Mouse (Mus musculus) liver, adult 2 months (tissue): ENCODE results near the gene Veph1. TPM values are rescaled to one million over a fixed set of nuclear protein-coding genes. Genes with fewer than 3 reads are reported as not detected.
A peak's percentile ranks its signal among the peaks of the same experiment; 100 is the strongest.

Experiments used
- DNase-seq: peaks from one replicate; pipeline ENCODE4 v3.0.0-alpha.2; 2011; ENCODE audit warnings: low read depth, low spot score; ENCODE audit errors: extremely low read depth
- H3K27ac ChIP-seq: fragments of 200-500 bp; replicated peaks from 2 replicates; pipeline ENCODE4 v1.5.1; 2012; ENCODE audit warnings: low read depth, mild to moderate bottlenecking, control low read depth, inconsistent platforms, low read length; ENCODE audit not compliant: insufficient read depth
- H3K27me3 ChIP-seq: fragments of 200-500 bp; 2 replicates; pipeline ENCODE4 v1.6.1; 2012; ENCODE audit warnings: mild to moderate bottlenecking, moderate library complexity, low read length, inconsistent platforms; ENCODE audit not compliant: control insufficient read depth, insufficient read depth
- H3K36me3 ChIP-seq: fragments of 200-500 bp; 2 replicates; pipeline ENCODE4 v1.6.1; 2012; ENCODE audit warnings: low read length, inconsistent platforms; ENCODE audit not compliant: control insufficient read depth, insufficient read depth
- H3K4me1 ChIP-seq: fragments of 200-500 bp; 2 replicates; pipeline ENCODE4 v1.6.1; 2011; ENCODE audit warnings: low read length; ENCODE audit not compliant: control insufficient read depth, insufficient read depth
- H3K4me3 ChIP-seq: fragments of 200-500 bp; 2 replicates; pipeline ENCODE4 v1.5.1; 2011; ENCODE audit warnings: low read depth, mild to moderate bottlenecking, control low read depth, low read length, moderate library complexity; ENCODE audit not compliant: insufficient read depth
- H3K79me2 ChIP-seq: fragments of 200-500 bp; 2 replicates; pipeline ENCODE4 v1.6.1; 2012; ENCODE audit warnings: inconsistent platforms, mild to moderate bottlenecking, low read length, moderate library complexity; ENCODE audit not compliant: control insufficient read depth, insufficient read depth
- H3K9ac ChIP-seq: fragments of 200-500 bp; 2 replicates; pipeline ENCODE4 v1.6.1; 2012; ENCODE audit warnings: low read depth, mild to moderate bottlenecking, control low read depth, inconsistent platforms, low read length
- CTCF ChIP-seq: fragments of 200-500 bp; IDR thresholded peaks from 2 replicates; pipeline ENCODE4 v1.5.1; 2011; ENCODE audit warnings: low read depth, low read length, control low read depth
- POLR2A ChIP-seq: fragments of 200-500 bp; IDR thresholded peaks from 2 replicates; pipeline ENCODE4 v1.6.1; 2011; ENCODE audit warnings: low read length, control low read depth; ENCODE audit not compliant: insufficient read depth; ENCODE audit errors: extremely low read depth
- WGBS: fragments of 180-500 bp; shearing (Covaris S2); methylation state at CpG from one replicate; pipeline ENCODE4 v1.1.7; 2018; 5-methylcytosine and 5-hydroxymethylcytosine counted together
- polyA plus RNA-seq: library from polyadenylated mRNA; depleted of rRNA; stranded (reverse); fragments of >200 nt; gene quantifications from 2 replicates; pipeline ENCODE4 v1.2.3, GENCODE M21; 2012
- total RNA-seq: library from RNA; depleted of rRNA; stranded (reverse); fragments of >200 nt; gene quantifications from 2 replicates; pipeline ENCODE4 v1.2.3, GENCODE M21; 2014

Gene Veph1
- total and polyA plus RNA-seq, 2 experiments = 0.10 to 0.28 TPM

DNA sequence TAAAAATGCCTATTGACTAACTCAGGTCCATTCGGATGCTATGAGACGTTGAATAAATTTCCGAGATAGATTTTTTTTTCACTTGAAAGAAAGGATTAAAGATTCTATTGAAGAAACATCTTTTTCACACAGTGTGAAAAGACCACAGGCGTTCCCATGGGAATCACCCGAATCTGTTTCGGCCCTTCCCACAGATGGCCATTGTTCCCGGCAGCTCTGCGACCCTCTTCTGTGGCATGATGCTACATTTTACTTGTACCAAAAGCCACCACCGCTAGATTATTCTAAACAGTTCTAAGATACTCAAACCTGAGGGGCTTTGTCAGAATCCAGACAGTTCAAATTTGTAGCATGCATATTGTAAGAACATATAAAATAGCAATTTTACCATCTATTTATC lies 1.4 kb downstream of the Veph1 start:
- TF ChIP-seq CTCF = no peak
- TF ChIP-seq POLR2A = no peak
- no peaks in the 10 kb centered on the region for H3K79me2 ChIP-seq
- no peak overlapping the region for H3K27ac ChIP-seq
- no peak overlapping the region for H3K4me3 ChIP-seq
- WGBS = 93% methylated on average over 9 of the region's 9 CpGs
- no peak overlapping the region for H3K9ac ChIP-seq
- H3K27me3 ChIP-seq = no peaks in the 10 kb centered on the region
- H3K4me1 ChIP-seq = no peaks in the 10 kb centered on the region; the same call in 1 of the 2 replicates
- no peak for DNase-seq
- H3K36me3 ChIP-seq = no peaks in the 10 kb centered on the region

DNA sequence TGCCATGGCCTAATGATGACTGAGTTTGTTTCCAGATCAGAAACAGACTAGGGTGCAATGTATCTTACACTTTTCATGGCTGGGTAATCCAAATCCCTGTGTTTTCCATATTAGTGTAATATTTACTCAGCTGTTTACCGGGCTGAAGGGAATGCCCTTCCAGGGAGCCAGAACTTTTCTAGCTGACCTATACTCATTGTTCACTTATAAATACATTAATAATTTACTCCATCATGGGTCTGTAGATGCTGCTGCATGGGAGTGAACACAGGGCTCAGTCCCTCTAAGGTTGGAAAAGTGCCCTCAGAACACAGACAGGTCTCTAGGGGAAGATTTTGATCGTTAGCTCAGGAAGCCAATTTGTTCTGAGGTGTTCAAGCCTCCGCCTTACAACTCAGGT lies 1.9 kb downstream of the Veph1 start:
- DNase-seq = no peak
- no peak overlapping the region for H3K27ac ChIP-seq
- H3K9ac ChIP-seq = no peak overlapping the region
- TF ChIP-seq CTCF (no peak), POLR2A (no peak)
- H3K4me3 ChIP-seq = no peak overlapping the region
- H3K79me2 ChIP-seq = no peaks in the 10 kb centered on the region
- 91% methylated on average over 3 of the region's 3 CpGs for WGBS
- H3K36me3 ChIP-seq = no peaks in the 10 kb centered on the region
- no peaks in the 10 kb centered on the region; the same call in 1 of the 2 replicates for H3K4me1 ChIP-seq
- H3K27me3 ChIP-seq = no peaks in the 10 kb centered on the region

DNA sequence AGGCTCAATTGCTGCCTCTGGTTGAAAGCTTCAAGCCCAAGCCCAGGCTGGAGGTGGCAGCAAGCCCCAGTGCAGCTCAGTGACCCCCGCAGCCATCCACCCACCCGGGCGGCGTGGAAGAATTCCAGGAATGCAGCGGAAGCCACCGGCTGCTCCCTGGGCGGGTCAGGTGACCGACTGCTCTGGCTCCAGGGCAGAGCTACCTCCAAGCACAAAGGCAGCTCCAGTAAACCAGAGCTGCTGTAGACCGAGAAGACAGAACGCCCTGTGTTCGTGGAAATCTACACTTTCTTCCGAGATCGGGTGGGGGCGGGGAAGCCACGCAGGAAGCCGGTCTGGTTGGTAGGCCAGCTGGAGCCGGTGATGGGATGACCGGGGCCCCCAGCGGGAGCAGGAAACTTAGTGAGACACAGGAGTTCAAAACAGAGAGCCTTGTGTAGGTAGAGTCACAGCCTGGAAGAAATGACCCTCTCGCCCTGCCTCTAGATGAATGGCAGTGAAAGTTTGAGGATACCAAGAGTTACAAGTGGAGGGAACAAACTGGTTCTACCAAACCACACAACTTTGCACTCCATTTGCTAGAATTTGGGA lies 4.2 kb downstream of the Veph1 start:
- Histone ChIP-seq H3K79me2 (no peaks in the 10 kb centered on the region), H3K4me1 (no peaks in the 10 kb centered on the region; the same call in 1 of the 2 replicates), H3K27ac (no peak overlapping the region), H3K9ac (no peak overlapping the region), H3K27me3 (no peaks in the 10 kb centered on the region), H3K36me3 (no peaks in the 10 kb centered on the region), H3K4me3 (peak overlapping the region; percentile 25; the same call in 1 of the 2 replicates)
- WGBS = 9% methylated on average over 20 of the region's 20 CpGs
- TF ChIP-seq POLR2A (no peak), CTCF (no peak)
- peak; percentile 8 for DNase-seq

DNA sequence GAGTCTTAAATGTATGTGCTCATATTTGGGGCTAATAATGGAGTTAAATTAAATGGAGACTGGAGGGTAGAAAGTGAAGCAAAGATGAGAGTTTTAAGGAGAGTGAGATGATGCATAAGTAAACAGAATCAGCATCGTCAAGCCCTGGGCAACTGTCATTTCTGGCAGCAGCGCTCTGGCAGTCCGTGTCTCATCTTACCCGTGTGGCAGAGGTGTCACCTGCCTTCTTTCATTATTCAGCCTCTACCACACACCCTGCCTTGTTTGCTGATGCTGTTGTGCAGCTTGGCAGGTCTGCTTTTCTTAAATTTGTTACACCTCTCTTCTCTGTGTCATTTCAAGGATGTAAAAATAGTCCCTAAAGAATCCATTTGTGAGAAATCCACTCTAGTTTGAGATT lies 33.4 kb downstream of the Veph1 start:
- WGBS = 71% methylated on average over 4 of the region's 4 CpGs
- no peak for DNase-seq
- TF ChIP-seq POLR2A (no peak), CTCF (no peak)
- no peak overlapping the region for H3K4me3 ChIP-seq
- H3K36me3 ChIP-seq = no peaks in the 10 kb centered on the region
- H3K27ac ChIP-seq = no peak overlapping the region
- H3K79me2 ChIP-seq = no peaks in the 10 kb centered on the region
- H3K27me3 ChIP-seq = no peaks in the 10 kb centered on the region
- no peaks in the 10 kb centered on the region for H3K4me1 ChIP-seq
- no peak overlapping the region for H3K9ac ChIP-seq

DNA sequence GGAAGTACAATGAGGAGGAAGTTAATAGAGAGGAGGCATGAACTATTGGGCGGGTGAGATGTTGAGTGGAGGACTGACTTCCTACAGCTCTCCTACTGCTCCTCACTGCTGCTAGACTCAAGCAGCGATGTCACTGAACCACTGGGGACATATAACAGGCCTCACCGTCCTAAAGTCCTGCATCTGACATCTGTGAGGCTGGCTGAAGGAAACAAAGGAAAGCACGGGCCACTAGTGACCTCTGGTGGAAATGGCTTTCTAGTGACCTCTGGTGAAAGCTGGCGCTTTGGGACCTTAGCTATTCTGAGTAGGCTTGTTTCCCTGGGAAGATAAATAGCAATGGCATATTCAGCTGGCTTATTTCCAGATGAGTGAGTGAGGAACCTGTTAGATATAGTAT lies 34.3 kb downstream of the Veph1 start:
- Histone ChIP-seq H3K27me3 (no peaks in the 10 kb centered on the region), H3K79me2 (no peaks in the 10 kb centered on the region), H3K9ac (no peak overlapping the region), H3K27ac (no peak overlapping the region), H3K36me3 (no peaks in the 10 kb centered on the region), H3K4me1 (no peaks in the 10 kb centered on the region), H3K4me3 (no peak overlapping the region)
- WGBS = 39% methylated on average over 5 of the region's 5 CpGs
- DNase-seq = peak; percentile 4
- TF ChIP-seq CTCF (no peak), POLR2A (no peak)

DNA sequence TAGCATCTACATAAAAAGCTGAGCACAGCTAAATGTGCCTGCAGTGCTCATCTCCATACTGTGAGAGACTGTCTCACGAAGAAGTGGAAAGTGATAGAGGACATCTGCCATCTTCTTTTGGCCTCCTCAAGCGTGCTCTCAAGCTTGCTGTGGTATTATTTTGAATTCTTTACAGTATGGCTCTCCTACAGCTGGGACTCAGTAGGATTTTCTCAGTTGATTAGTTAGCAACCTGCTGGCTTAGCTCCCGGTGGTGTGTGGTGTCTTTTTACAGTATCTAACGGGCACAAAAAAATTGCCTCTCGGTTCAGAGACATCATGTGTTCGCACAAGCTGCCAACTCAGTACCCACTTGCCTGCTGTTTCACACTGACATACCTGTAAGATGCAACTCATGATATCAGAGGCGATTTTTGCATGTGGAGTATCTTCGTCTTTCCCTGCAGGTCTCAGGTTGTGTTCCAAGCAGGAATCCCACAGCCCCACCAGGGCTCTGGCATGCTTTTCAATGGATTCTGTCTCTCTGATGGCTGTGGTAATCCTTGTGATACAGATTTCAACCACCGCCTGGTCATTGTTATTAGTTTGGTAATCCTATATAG lies 42.0 kb downstream of the Veph1 start:
- H3K9ac ChIP-seq = no peak overlapping the region
- WGBS = 83% methylated on average over 9 of the region's 9 CpGs
- H3K79me2 ChIP-seq = no peaks in the 10 kb centered on the region
- no peaks in the 10 kb centered on the region for H3K4me1 ChIP-seq
- DNase-seq = no peak
- TF ChIP-seq CTCF = no peak
- TF ChIP-seq POLR2A = no peak
- H3K36me3 ChIP-seq = no peaks in the 10 kb centered on the region
- no peak overlapping the region for H3K4me3 ChIP-seq
- no peaks in the 10 kb centered on the region for H3K27me3 ChIP-seq
- H3K27ac ChIP-seq = no peak overlapping the region
